Mouse (Mus musculus): ENCODE results near the gene Cbs. TPM values are rescaled to one million over a fixed set of nuclear protein-coding genes. Genes with fewer than 3 reads are reported as not detected.

Gene Cbs
- polyA plus RNA-seq, 1 experiment from 2014 or later = 70.1 TPM

DNA sequence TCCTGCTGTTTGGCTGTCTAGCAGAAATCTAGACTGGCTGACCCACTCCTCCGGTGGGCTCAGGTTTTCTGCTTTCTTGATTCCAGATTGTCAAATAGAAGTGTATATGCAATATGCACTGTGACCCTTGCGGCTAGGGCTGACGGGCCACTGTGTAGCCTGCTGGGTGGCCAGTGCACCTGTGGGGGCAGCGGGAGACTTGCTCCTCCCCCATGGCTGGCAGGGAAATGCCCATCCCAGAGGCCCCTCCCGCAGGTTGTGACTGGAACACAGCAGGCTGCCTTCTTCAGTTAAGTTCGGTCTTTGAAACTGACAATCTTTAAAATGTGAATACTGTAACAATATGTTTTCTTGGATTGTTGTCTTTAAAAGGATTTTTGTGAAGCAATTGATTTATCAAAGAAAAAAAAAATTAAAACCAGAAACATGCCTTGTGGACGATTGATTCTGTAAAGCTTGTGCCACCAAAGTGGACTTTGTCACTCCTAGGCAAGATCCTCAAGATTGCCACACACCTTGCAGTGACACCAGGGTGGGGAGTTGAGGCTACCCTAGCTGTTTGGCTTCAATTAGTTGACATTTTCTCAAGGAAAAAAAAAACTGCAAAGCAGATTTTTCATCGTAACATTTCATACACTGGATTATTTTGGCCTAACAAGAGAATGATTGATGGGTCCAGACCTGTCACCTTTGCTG lies 29.6 kb downstream of the Cbs start:
- no peak overlapping the region for H3K4me3 ChIP-seq (ENCODE audit: low read depth, low read length)
- H3K9ac ChIP-seq (replicated peaks) = no peak overlapping the region
- TF ChIP-seq CTCF (IDR thresholded peaks at IDR 0.05; ENCODE audit: low read depth) = no peak
- H3K36me3 ChIP-seq (replicated peaks; ENCODE audit: insufficient read depth, low read length) = peaks cover 17% of the 10 kb centered on the region
- H3K9me3 ChIP-seq (ENCODE audit: low read length) = no peaks in the 10 kb centered on the region
- no peak overlapping the region for H3K27ac ChIP-seq (ENCODE audit: low read depth)
- no peaks in the 10 kb centered on the region for H3K27me3 ChIP-seq (ENCODE audit: insufficient read depth, low read length)
- H3K4me1 ChIP-seq (ENCODE audit: insufficient read depth) = no peaks in the 10 kb centered on the region
- ATAC-seq (no peak), DNase-seq (no peak)
- 72% methylated on average over 8 of the region's 8 CpGs for WGBS (ENCODE audit: insufficient replicate concordance)
- H3K4me2 ChIP-seq (ENCODE audit: low read depth, low read length) = no peak overlapping the region

DNA sequence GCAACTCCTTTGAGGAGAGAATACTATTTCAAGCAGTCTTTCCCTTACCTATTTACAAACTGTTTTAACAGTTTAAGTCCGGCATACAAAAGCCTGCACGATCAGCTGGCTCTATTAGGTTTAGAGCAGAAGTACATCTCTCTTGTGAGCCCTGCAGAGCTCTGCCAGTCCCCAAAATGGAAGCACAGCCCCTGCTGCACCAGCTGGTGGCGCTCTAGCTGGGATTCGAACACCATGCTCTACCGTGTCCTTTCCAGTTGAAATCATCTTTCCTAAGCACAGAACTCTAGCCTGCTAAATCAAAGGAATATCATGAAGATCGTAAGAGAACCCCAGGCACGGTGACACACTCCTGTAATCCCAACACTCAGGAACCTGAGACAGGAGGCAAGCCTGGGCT lies 30.6 kb downstream of the Cbs start:
- Histone ChIP-seq H3K4me3 (ENCODE audit: low read depth, low read length) (no peak overlapping the region), H3K4me1 (ENCODE audit: insufficient read depth) (no peaks in the 10 kb centered on the region), H3K36me3 (replicated peaks; ENCODE audit: insufficient read depth, low read length) (peaks cover 26% of the 10 kb centered on the region), H3K4me2 (ENCODE audit: low read depth, low read length) (no peak overlapping the region), H3K27ac (ENCODE audit: low read depth) (no peak overlapping the region), H3K9ac (replicated peaks) (no peak overlapping the region), H3K9me3 (ENCODE audit: low read length) (no peaks in the 10 kb centered on the region), H3K27me3 (ENCODE audit: insufficient read depth, low read length) (no peaks in the 10 kb centered on the region)
- 77% methylated on average over 7 of the region's 7 CpGs for WGBS (ENCODE audit: insufficient replicate concordance)
- TF ChIP-seq CTCF (IDR thresholded peaks at IDR 0.05; ENCODE audit: low read depth) = peak; percentile 32
- TF ChIP-seq EP300 (IDR thresholded peaks at IDR 0.05; ENCODE audit: low read depth) = no peak
- ATAC-seq (no peak), DNase-seq (no peak)

- ATAC-seq (no peak), DNase-seq (no peak)
- Histone ChIP-seq H3K36me3 (replicated peaks; ENCODE audit: insufficient read depth, low read length) (peaks cover 41% of the 10 kb centered on the region), H3K4me1 (ENCODE audit: insufficient read depth) (peaks cover 7% of the 10 kb centered on the region; the same call in 1 of the 2 replicates), H3K27ac (ENCODE audit: low read depth) (no peak overlapping the region), H3K27me3 (ENCODE audit: insufficient read depth, low read length) (no peaks in the 10 kb centered on the region), H3K9me3 (ENCODE audit: low read length) (no peaks in the 10 kb centered on the region), H3K4me3 (ENCODE audit: low read depth, low read length) (no peak overlapping the region), H3K9ac (replicated peaks) (no peak overlapping the region), H3K4me2 (ENCODE audit: low read depth, low read length) (no peak overlapping the region)
- TF ChIP-seq CTCF (IDR thresholded peaks at IDR 0.05; ENCODE audit: low read depth) (no peak), EP300 (IDR thresholded peaks at IDR 0.05; ENCODE audit: low read depth) (no peak)
- WGBS (ENCODE audit: insufficient replicate concordance) = 80% methylated on average over 8 of the region's 8 CpGs
Observed at GRCm38 (mm10) chr17:31598593-31598992, 38.4 kb downstream of the Cbs start.

GRCm38 (mm10) chr17:31597957-31598356 lies 39.1 kb downstream of the Cbs start:
- DNase-seq = no peak

DNA sequence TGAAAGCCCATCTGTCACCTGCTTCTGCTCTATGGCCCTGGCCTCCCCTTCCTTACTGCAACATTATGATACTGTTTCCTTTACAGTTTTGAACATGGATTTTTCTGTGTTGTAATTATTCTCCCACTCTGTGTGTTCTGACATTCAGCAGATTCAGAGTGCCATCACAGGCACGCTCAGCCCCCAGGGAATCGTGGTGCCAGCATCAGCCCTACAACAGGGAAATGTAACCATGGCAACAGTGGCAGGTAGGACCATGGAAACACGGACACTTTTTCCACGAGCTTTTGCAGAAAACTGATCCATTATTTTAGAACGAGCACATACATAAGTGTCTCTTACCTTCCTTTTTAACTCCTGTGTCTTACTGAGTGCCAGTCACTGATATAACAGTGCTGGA lies 42.0 kb downstream of the Cbs start:
- ATAC-seq = no peak
- Histone ChIP-seq H3K4me1 (ENCODE audit: insufficient read depth) (peaks cover 7% of the 10 kb centered on the region; the same call in 1 of the 2 replicates), H3K4me2 (ENCODE audit: low read depth, low read length) (no peak overlapping the region; the same call in 1 of the 2 replicates), H3K36me3 (replicated peaks; ENCODE audit: insufficient read depth, low read length) (peaks cover 39% of the 10 kb centered on the region), H3K4me3 (ENCODE audit: low read depth, low read length) (no peak overlapping the region), H3K9ac (replicated peaks) (no peak overlapping the region), H3K27me3 (ENCODE audit: insufficient read depth, low read length) (no peaks in the 10 kb centered on the region), H3K27ac (ENCODE audit: low read depth) (peak overlapping the region; percentile 66), H3K9me3 (ENCODE audit: low read length) (no peaks in the 10 kb centered on the region)
- no peak for TF ChIP-seq CTCF (IDR thresholded peaks at IDR 0.05; ENCODE audit: low read depth)
- no peak for TF ChIP-seq EP300 (IDR thresholded peaks at IDR 0.05; ENCODE audit: low read depth)
- DNase-seq = no peak
- 83% methylated on average over 5 of the region's 5 CpGs for WGBS (ENCODE audit: insufficient replicate concordance)

More at GRCm38 (mm10) chr17:31597957-31598356, 39.1 kb downstream of the Cbs start:
- Histone ChIP-seq H3K9me3 (ENCODE audit: low read length) (no peaks in the 10 kb centered on the region), H3K4me2 (ENCODE audit: low read depth, low read length) (no peak overlapping the region), H3K27ac (ENCODE audit: low read depth) (no peak overlapping the region), H3K4me1 (ENCODE audit: insufficient read depth) (peaks cover 7% of the 10 kb centered on the region; the same call in 1 of the 2 replicates), H3K36me3 (replicated peaks; ENCODE audit: insufficient read depth, low read length) (peaks cover 36% of the 10 kb centered on the region), H3K9ac (replicated peaks) (no peak overlapping the region), H3K4me3 (ENCODE audit: low read depth, low read length) (no peak overlapping the region), H3K27me3 (ENCODE audit: insufficient read depth, low read length) (no peaks in the 10 kb centered on the region)
- WGBS (ENCODE audit: insufficient replicate concordance) = 83% methylated on average over 9 of the region's 9 CpGs
- TF ChIP-seq CTCF (IDR thresholded peaks at IDR 0.05; ENCODE audit: low read depth) (no peak), EP300 (IDR thresholded peaks at IDR 0.05; ENCODE audit: low read depth) (no peak)
- ATAC-seq = no peak

GRCm38 (mm10) chr17:31594590-31594989 lies 42.4 kb downstream of the Cbs start:
- peak overlapping the region; percentile 66 for H3K27ac ChIP-seq (ENCODE audit: low read depth)
- H3K36me3 ChIP-seq (replicated peaks; ENCODE audit: insufficient read depth, low read length) = peaks cover 36% of the 10 kb centered on the region
- peak; percentile 38 for DNase-seq
- TF ChIP-seq CTCF (IDR thresholded peaks at IDR 0.05; ENCODE audit: low read depth) (no peak), EP300 (IDR thresholded peaks at IDR 0.05; ENCODE audit: low read depth) (no peak)
- no peaks in the 10 kb centered on the region for H3K9me3 ChIP-seq (ENCODE audit: low read length)
- no peaks in the 10 kb centered on the region for H3K27me3 ChIP-seq (ENCODE audit: insufficient read depth, low read length)
- H3K9ac ChIP-seq (replicated peaks) = no peak overlapping the region
- no peak overlapping the region for H3K4me3 ChIP-seq (ENCODE audit: low read depth, low read length)
- 36% methylated on average over 7 of the region's 7 CpGs for WGBS (ENCODE audit: insufficient replicate concordance)
- peak; percentile 59 for ATAC-seq
- H3K4me2 ChIP-seq (ENCODE audit: low read depth, low read length) = no peak overlapping the region; the same call in 1 of the 2 replicates
- peaks cover 7% of the 10 kb centered on the region; the same call in 1 of the 2 replicates for H3K4me1 ChIP-seq (ENCODE audit: insufficient read depth)

Data from liver, postnatal 0 days (tissue).